Mouse (Mus musculus): ENCODE results near the gene Satb2.

The Satb2 gene

DNA sequence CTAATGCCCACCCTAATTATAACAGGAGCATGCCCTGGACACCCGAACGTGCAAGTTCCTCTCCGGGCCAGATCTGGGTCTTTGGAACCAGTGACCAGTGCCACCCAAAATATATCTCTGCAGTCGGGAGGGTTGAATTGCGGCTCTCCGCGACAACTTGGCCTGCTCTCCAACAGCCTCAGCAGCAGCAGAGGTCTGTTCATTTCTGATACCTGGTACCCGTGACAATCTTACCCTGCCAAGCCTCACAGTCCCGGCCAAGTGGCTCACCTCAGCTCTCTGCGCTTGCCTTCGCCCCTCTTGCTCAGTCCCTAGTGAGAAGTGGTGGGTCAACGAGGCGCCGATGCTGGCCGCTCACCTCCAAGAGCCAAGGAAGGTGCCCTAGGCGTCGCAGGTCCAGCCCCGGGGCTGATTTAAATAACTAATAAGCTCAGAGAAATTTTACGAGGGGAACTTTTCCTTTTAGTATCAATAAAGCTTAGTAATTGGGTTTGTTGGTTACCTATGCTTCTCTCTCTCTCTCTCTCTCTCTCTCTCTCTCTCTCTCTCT is at the start of gene Satb2:
Gene Satb2 (minus strand): TSS at position 500 of the 550 bp plus-strand sequence.
- Histone ChIP-seq H3K36me3 (ENCODE audit: control insufficient read depth, insufficient read depth, low read length, poor library complexity, severe bottlenecking) (no peaks in the 10 kb centered on the region), H3K27me3 (ENCODE audit: control insufficient read depth, insufficient read depth, low read length, poor library complexity, severe bottlenecking) (peaks cover 3% of the 10 kb centered on the region; the same call in 1 of the 2 replicates)
- peak; percentile 24 for DNase-seq (ENCODE audit: low read depth, low spot score)

DNA sequence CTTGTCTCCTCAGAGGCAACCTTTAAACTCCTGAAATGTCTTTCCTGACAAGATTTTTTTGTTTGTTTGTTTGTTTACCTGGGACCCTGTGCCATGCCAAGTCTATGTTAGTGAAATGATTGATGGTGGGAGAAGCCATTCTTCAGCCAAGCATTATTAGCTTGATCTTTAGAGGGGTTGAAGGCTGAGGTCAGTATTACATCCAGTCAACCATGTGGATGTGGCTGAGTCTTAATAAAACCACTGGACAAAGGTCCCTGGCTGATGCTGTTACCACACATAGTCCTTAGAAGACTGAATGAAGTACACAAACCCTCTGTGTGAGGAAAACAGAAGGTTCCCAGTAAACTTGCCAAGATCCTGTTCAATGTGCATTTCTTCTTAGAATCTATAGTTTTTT is 40.5 kb upstream of the Satb2 start:
- Histone ChIP-seq H3K36me3 (ENCODE audit: control insufficient read depth, insufficient read depth, low read length, poor library complexity, severe bottlenecking) (no peaks in the 10 kb centered on the region), H3K27me3 (ENCODE audit: control insufficient read depth, insufficient read depth, low read length, poor library complexity, severe bottlenecking) (no peaks in the 10 kb centered on the region)
- no peak for DNase-seq (ENCODE audit: low read depth, low spot score)

DNA sequence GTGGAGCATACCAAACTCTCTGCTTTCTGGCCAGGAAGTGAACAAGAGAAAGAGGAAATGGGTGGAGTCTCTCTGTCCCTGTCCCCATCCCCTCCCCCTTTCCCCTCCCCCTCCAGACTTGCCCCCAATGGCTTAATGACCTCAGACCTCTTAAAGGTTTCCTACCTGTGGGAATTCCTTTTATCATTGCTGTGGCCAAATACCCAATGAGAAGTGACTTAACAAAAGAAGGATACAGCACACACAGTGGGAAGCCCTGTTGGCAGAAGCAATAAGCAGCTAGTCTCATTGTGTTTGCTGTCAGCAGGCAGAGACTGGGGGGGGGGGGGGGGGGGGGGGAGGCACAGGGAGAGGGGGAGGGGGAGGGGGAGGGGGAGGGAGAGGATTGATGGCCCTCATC is 35.4 kb upstream of the Satb2 start:
- DNase-seq (ENCODE audit: low read depth, low spot score), result no peak
- H3K27me3 ChIP-seq (ENCODE audit: control insufficient read depth, insufficient read depth, low read length, poor library complexity, severe bottlenecking), result no peaks in the 10 kb centered on the region
- H3K36me3 ChIP-seq (ENCODE audit: control insufficient read depth, insufficient read depth, low read length, poor library complexity, severe bottlenecking), result no peaks in the 10 kb centered on the region

DNA sequence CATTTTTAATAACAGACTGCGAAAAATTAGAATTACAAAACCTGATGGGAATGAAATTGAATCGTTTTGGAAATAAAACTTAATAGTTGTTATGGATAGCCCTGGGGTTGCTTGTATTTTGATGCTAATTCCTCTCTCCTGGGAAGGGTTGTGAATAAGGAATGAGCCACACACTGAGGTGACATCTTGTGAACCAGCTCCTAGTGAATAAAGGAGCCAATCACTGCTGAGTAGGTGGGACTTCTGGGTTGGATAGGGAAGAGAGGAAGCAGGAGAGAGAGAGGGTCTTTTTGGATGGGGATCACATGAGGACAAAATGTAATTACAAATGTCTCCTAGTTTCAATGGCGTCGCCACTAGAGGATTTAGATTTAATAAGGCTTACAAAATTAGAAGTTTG is 30.7 kb upstream of the Satb2 start:
- H3K36me3 ChIP-seq (ENCODE audit: control insufficient read depth, insufficient read depth, low read length, poor library complexity, severe bottlenecking), result no peaks in the 10 kb centered on the region
- no peaks in the 10 kb centered on the region for H3K27me3 ChIP-seq (ENCODE audit: control insufficient read depth, insufficient read depth, low read length, poor library complexity, severe bottlenecking)
- DNase-seq (ENCODE audit: low read depth, low spot score), result no peak

DNA sequence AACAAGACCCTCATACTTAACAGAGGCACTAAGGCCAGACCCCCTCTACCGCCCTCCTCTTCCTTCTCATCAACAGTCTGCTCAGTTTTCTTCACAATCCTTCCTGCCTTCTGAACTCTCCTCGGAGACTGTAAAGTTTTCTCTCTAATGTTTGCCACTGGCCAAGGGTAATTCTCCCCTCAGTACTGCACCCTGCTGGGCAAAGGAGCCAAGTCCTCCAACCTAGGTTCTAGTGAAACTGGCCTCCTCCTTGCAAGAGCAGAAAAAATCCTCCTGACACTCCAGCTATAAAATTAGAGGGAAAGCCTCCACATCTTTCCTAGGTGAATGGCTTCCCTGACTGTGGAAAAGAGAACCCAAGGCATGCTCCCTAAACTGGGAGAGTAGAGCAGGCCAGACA is 16.6 kb upstream of the Satb2 start:
- no peak for DNase-seq (ENCODE audit: low read depth, low spot score)
- no peaks in the 10 kb centered on the region for H3K36me3 ChIP-seq (ENCODE audit: control insufficient read depth, insufficient read depth, low read length, poor library complexity, severe bottlenecking)
- no peaks in the 10 kb centered on the region for H3K27me3 ChIP-seq (ENCODE audit: control insufficient read depth, insufficient read depth, low read length, poor library complexity, severe bottlenecking)

DNA sequence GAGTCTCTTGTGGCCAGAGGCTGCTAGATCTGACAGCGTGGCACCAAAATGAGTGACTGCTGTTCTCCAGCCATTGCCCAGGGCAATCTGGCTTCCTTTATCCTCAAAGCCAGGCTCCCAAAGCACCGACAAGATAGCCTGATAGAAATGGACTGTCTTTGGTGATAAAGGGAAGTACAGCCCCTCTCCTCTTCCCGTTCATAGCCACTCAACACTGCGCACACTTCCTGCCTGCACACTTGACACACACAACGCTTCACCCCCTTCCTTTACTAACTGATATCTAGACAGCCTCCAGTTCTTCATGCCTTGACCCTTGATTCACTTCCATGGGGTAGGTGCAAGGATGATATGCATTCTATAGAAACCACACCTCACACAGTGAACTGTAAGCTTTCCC is 13.9 kb upstream of the Satb2 start:
- H3K27me3 ChIP-seq (ENCODE audit: control insufficient read depth, insufficient read depth, low read length, poor library complexity, severe bottlenecking), result no peaks in the 10 kb centered on the region
- no peak for DNase-seq (ENCODE audit: low read depth, low spot score)
- H3K36me3 ChIP-seq (ENCODE audit: control insufficient read depth, insufficient read depth, low read length, poor library complexity, severe bottlenecking), result no peaks in the 10 kb centered on the region

DNA sequence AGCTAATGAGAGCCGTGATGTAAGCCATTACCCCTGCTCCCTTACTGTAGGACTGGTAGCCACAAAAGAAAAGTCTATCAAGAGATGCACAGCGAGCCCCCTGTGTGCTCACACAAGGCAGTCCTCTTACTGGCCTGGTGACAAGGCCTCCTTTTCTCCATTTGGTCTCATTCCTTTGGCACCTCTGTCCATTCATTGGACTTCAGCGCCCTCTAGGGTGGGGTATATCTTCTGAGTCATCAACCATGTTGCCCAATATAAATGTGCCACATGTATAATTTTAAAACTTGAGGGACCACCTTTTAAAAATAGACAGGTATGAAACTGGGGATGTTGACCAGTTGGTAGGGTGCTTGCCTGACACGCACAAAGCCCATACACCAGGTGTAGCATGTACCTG is 13.2 kb upstream of the Satb2 start:
- no peaks in the 10 kb centered on the region for H3K36me3 ChIP-seq (ENCODE audit: control insufficient read depth, insufficient read depth, low read length, poor library complexity, severe bottlenecking)
- DNase-seq (ENCODE audit: low read depth, low spot score), result peak; percentile 39
- H3K27me3 ChIP-seq (ENCODE audit: control insufficient read depth, insufficient read depth, low read length, poor library complexity, severe bottlenecking), result no peaks in the 10 kb centered on the region

DNA sequence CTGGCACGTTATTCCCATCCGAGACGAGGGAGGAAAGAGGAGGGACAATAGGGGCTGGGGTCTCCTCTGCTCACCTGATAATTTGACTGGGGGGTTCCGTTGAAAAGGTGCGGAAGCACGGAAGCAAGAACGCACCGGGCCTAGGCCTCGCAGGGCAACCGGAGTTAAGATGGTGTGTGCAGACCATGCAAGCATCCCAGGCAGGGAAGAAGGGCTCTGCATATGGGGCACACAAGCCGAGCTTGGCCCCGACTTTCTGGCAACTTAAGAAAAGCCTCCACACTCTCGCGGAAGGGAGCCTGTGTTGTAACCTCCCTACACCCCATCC is 6.0 kb upstream of the Satb2 start:
- H3K27me3 ChIP-seq (ENCODE audit: control insufficient read depth, insufficient read depth, low read length, poor library complexity, severe bottlenecking), result peaks cover 2% of the 10 kb centered on the region; the same call in 1 of the 2 replicates
- no peaks in the 10 kb centered on the region for H3K36me3 ChIP-seq (ENCODE audit: control insufficient read depth, insufficient read depth, low read length, poor library complexity, severe bottlenecking)
- no peak for DNase-seq (ENCODE audit: low read depth, low spot score)

DNA sequence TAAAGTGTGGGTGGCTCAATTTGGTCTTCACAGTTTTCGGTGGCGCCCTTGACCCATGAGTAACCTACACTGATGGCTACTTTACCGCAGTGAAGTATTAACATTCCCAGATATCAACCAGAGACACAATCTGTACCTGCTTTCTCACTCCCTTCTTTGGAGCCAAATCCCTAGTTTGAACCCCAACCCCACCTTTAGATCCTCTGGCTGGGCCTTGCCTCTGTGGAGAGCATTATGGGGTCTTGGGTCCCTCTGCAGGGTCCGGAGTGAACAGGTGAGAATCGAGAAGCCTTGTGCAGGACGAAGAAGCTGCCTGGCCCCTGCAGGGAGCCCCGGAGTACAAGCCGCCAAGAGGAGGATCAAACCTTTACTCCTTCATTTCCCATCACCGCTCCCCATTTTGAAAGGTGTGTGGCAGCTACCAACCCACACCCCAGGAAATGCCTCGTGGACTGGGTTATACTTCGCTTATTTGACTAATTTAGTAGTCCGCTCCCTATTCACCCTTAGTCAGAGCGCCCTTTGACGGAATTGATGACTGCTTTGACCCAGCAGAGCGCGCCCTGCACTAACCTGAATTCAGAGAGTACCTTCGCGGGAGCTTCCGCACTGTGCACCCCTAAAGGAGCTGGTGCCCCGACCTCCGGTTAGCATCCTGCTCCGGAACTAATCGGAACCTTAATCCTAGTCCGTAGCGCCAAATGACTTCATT is 5.5 kb upstream of the Satb2 start:
- no peak for DNase-seq (ENCODE audit: low read depth, low spot score)
- Histone ChIP-seq H3K27me3 (ENCODE audit: control insufficient read depth, insufficient read depth, low read length, poor library complexity, severe bottlenecking) (peaks cover 2% of the 10 kb centered on the region; the same call in 1 of the 2 replicates), H3K36me3 (ENCODE audit: control insufficient read depth, insufficient read depth, low read length, poor library complexity, severe bottlenecking) (no peaks in the 10 kb centered on the region)

DNA sequence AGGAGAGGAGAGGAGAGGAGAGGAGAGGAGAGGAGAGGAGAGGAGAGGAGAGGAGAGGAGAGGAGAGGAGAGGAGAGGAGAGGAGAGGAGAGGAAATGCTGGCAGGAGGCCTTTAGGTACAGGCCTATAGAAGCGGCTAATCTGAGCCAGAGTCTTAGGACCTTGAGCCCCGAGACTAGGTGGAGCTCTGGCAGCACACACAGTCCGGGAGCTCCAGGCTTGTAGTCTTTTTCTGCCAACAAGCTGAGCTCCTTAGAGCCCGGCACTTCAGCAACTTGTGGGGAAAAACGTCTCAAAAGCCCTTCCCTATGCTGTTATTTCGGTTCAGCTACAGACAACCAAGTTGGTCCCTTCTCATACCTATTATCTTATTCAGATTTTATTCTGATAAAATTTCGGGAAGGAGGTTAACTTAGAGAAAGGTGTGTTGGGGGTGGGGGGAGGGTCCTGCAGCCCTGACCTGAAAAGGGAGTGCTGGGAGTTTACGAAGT is 4.7 kb upstream of the Satb2 start:
- Histone ChIP-seq H3K36me3 (ENCODE audit: control insufficient read depth, insufficient read depth, low read length, poor library complexity, severe bottlenecking) (no peaks in the 10 kb centered on the region), H3K27me3 (ENCODE audit: control insufficient read depth, insufficient read depth, low read length, poor library complexity, severe bottlenecking) (peaks cover 2% of the 10 kb centered on the region; the same call in 1 of the 2 replicates)
- no peak for DNase-seq (ENCODE audit: low read depth, low spot score)

DNA sequence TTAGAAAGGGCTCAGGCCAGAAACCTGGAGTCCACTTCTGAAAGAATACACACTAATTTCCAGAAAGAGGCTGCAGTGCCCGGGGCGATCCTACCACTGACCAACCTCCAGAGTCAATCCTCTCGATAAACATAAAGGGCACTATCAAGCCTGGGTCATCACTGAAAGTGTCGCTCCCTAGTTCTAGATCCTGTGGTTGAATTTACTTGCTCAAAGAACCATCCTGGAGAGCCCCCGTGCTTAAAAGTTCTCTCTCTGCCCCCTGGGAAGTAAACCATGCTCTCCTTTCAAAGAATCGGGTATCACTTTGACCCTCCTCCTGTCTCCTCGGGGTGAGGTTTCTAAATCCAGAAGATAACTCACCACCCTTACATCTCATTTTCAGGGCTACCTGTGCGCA is 4.2 kb upstream of the Satb2 start:
- DNase-seq (ENCODE audit: low read depth, low spot score), result no peak
- Histone ChIP-seq H3K36me3 (ENCODE audit: control insufficient read depth, insufficient read depth, low read length, poor library complexity, severe bottlenecking) (no peaks in the 10 kb centered on the region), H3K27me3 (ENCODE audit: control insufficient read depth, insufficient read depth, low read length, poor library complexity, severe bottlenecking) (peaks cover 2% of the 10 kb centered on the region; the same call in 1 of the 2 replicates)

DNA sequence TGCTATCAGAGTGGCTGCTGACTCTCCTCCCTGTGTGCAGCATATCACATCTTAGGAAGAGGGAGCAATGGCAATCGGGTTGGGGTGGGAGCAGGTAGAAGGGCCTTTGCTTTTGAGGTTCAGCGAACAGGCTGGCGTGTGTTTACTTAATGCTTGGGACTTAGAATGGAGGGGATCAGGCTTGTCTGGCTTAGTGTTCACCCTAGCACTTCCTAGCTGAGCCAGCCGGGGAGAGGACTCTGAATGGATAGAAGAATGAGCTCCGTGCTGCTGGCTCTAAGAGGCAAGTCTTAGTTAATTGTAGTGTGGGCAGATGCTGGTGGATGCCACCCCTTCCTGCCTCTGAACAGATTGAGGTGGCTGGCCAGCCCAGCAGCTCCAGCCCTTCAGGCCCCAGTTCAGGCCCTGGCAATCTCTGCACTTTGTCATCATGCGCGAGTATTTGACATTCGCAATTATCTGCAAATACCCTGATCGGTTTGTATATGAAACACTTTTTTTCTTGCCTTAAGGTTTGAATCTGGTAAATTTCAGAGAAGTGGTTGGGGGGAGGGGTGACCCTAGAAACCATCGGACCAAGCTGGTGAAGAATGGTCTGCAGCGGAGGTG is 3.6 kb upstream of the Satb2 start:
- Histone ChIP-seq H3K36me3 (ENCODE audit: control insufficient read depth, insufficient read depth, low read length, poor library complexity, severe bottlenecking) (no peaks in the 10 kb centered on the region), H3K27me3 (ENCODE audit: control insufficient read depth, insufficient read depth, low read length, poor library complexity, severe bottlenecking) (peaks cover 2% of the 10 kb centered on the region; the same call in 1 of the 2 replicates)
- no peak for DNase-seq (ENCODE audit: low read depth, low spot score)

DNA sequence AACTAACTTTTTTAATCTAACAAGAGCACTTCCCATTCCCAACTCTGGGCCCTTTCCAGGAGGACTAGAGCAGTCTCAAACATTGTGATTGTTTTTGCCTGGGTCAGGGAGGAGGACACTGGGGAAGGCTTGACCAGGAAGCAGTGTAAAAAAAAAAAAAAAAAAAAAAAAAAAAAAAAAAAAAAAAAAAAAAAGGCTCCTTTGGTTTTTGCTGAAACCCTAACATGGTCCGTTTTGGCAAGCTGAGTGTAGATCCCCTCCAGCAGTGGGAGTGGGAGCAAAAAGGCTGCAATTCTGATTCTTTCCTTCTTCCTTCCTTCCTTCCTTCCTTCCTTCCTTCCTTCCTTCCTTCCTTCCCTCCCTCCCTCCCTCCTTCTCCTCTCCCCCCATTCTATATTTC is 3.1 kb upstream of the Satb2 start:
- DNase-seq (ENCODE audit: low read depth, low spot score), result no peak
- Histone ChIP-seq H3K27me3 (ENCODE audit: control insufficient read depth, insufficient read depth, low read length, poor library complexity, severe bottlenecking) (peaks cover 2% of the 10 kb centered on the region; the same call in 1 of the 2 replicates), H3K36me3 (ENCODE audit: control insufficient read depth, insufficient read depth, low read length, poor library complexity, severe bottlenecking) (no peaks in the 10 kb centered on the region)

DNA sequence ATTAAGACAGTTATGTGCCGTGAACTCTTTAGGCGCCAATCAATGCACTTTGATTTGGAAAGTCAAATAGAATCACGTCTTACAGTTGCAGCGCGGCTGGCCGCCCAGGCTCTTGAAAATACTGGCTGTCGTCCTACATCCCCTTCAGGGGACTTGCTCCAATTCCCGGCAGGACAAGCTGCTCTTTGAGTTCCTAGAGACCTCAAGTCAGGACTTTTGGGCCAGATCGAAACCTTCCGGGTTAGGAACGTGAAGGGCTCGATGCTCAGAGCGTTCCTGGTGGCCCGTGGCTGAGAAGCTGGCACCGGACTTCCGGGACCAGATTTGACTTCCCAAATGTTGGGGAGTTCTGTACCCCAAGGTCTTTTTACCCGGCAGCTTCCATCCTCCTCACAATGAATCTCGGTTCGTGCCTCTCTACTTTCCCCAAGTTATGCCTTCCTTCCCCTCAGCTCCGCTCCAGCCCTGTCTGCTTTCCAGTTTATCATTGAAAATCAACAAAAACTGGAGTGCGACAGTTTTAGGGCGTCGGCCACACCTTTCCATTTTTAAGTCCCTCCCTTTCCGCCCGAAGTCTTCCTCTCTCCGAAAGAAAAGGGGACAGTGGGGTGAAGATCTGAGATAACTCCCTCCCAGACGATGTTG is 2.3 kb upstream of the Satb2 start:
- H3K27me3 ChIP-seq (ENCODE audit: control insufficient read depth, insufficient read depth, low read length, poor library complexity, severe bottlenecking), result peaks cover 5% of the 10 kb centered on the region; the same call in 1 of the 2 replicates
- H3K36me3 ChIP-seq (ENCODE audit: control insufficient read depth, insufficient read depth, low read length, poor library complexity, severe bottlenecking), result no peaks in the 10 kb centered on the region
- no peak for DNase-seq (ENCODE audit: low read depth, low spot score)
